Mouse (Mus musculus) liver, postnatal 0 days (tissue): ENCODE data around the gene Sipa1l2. TPM values are rescaled to one million over a fixed set of nuclear protein-coding genes. Genes with fewer than 3 reads are reported as not detected.
A peak's percentile ranks its signal among the peaks of the same experiment; 100 is the strongest.

Experiments
- ATAC-seq: fragments of 200-750 bp; cut with Nextera tagmentation; 2 replicates; pipeline ENCODE4 v1.8.0; 2017; ENCODE audit warnings: mild to moderate bottlenecking, moderate library complexity
- DNase-seq: peaks from one replicate; pipeline ENCODE4 v3.0.0-alpha.2; 2016
- H3K27ac ChIP-seq: fragments of 300-500 bp; sonication (generic); 2 replicates; pipeline ENCODE4 v1.5.1; 2014; ENCODE audit warnings: antibody characterized with exemption, moderate library complexity, mild to moderate bottlenecking, low read depth
- H3K27me3 ChIP-seq: fragments of 300-500 bp; sonication (generic); 2 replicates; pipeline ENCODE4 v1.6.1; 2014; ENCODE audit warnings: low read length, control low read depth, mixed read lengths; ENCODE audit not compliant: insufficient read depth
- H3K36me3 ChIP-seq: fragments of 300-500 bp; sonication (generic); replicated peaks from 2 replicates; pipeline ENCODE4 v1.6.1; 2014; ENCODE audit warnings: mild to moderate bottlenecking, control low read depth, low read length, moderate library complexity, mixed read lengths; ENCODE audit not compliant: insufficient read depth
- H3K4me1 ChIP-seq: fragments of 300-500 bp; sonication (generic); 2 replicates; pipeline ENCODE4 v1.6.1; 2014; ENCODE audit warnings: antibody characterized with exemption, mild to moderate bottlenecking, control low read depth; ENCODE audit not compliant: insufficient read depth
- H3K4me2 ChIP-seq: fragments of 300-500 bp; sonication (generic); 2 replicates; pipeline ENCODE4 v1.6.1; 2014; ENCODE audit warnings: low read depth, mild to moderate bottlenecking, low read length, moderate library complexity, mixed read lengths
- H3K4me3 ChIP-seq: fragments of 300-500 bp; sonication (generic); 2 replicates; pipeline ENCODE4 v1.5.1; 2014; ENCODE audit warnings: low read depth, low read length
- H3K9ac ChIP-seq: fragments of 300-500 bp; sonication (generic); replicated peaks from 2 replicates; pipeline ENCODE4 v1.6.1; 2014; ENCODE audit warnings: mild to moderate bottlenecking, moderate library complexity
- H3K9me3 ChIP-seq: fragments of 300-500 bp; sonication (generic); 2 replicates; pipeline ENCODE4 v1.6.1; 2016; ENCODE audit warnings: mild to moderate bottlenecking, control low read depth, low read length, mixed read lengths
- CTCF ChIP-seq: sonication (generic); IDR thresholded peaks from 2 replicates; pipeline ENCODE4 v1.5.1; 2016; ENCODE audit warnings: antibody characterized with exemption, low read depth
- EP300 ChIP-seq: IDR thresholded peaks from 2 replicates; pipeline ENCODE4 v1.6.1; 2016; ENCODE audit warnings: antibody characterized with exemption, low read depth, mild to moderate bottlenecking
- WGBS: fragments of 180-500 bp; shearing (Covaris S2); extraction: QIAGEN DNeasy Blood & Tissue Kit; methylation state at CpG from one replicate; pipeline ENCODE4 v1.1.7; 2014; ENCODE audit not compliant: insufficient replicate concordance; 5-methylcytosine and 5-hydroxymethylcytosine counted together
- polyA plus RNA-seq: library from polyadenylated mRNA; unstranded; fragments of >200 nt; fragmentation: Nextera tagmentation; extraction: Ambion mirVana; gene quantifications from 2 replicates; pipeline ENCODE4 v1.2.1, GENCODE M21; 2015

The Sipa1l2 gene
- polyA plus RNA-seq, 1 experiment from 2014 or later: 0.47 TPM

GRCm38 (mm10) chr8:125428979-125429690 is 140.5 kb downstream of the Sipa1l2 start:
- Histone ChIP-seq H3K4me1 (no peaks in the 10 kb centered on the region), H3K4me2 (no peak overlapping the region), H3K9ac (no peak overlapping the region), H3K27ac (no peak overlapping the region), H3K36me3 (0 out of 2 replicates have a peak, but pooled peaks cover 2% of the 10 kb centered on the region), H3K9me3 (no peaks in the 10 kb centered on the region), H3K27me3 (no peaks in the 10 kb centered on the region), H3K4me3 (no peak overlapping the region)
- TF ChIP-seq EP300: no peak
- no peak for TF ChIP-seq CTCF
- ATAC-seq (no peak), DNase-seq (no peak)
- 70% methylated on average over 8 of the region's 8 CpGs for WGBS

GRCm38 (mm10) chr8:125423861-125424260 is 145.7 kb downstream of the Sipa1l2 start:
- Histone ChIP-seq H3K4me3 (no peak overlapping the region), H3K27ac (no peak overlapping the region), H3K4me2 (no peak overlapping the region), H3K9ac (no peak overlapping the region), H3K9me3 (no peaks in the 10 kb centered on the region), H3K36me3 (no peaks in the 10 kb centered on the region), H3K27me3 (no peaks in the 10 kb centered on the region), H3K4me1 (no peaks in the 10 kb centered on the region)
- ATAC-seq (no peak), DNase-seq (no peak)
- WGBS: 68% methylated on average over 10 of the region's 10 CpGs
- no peak for TF ChIP-seq EP300
- no peak for TF ChIP-seq CTCF

- Histone ChIP-seq H3K4me1 (no peaks in the 10 kb centered on the region), H3K27ac (no peak overlapping the region), H3K4me2 (no peak overlapping the region), H3K4me3 (no peak overlapping the region), H3K27me3 (no peaks in the 10 kb centered on the region), H3K9me3 (no peaks in the 10 kb centered on the region), H3K9ac (no peak overlapping the region), H3K36me3 (no peaks in the 10 kb centered on the region)
- TF ChIP-seq EP300 (no peak), CTCF (no peak)
- no peak for DNase-seq
- ATAC-seq: no peak
- 86% methylated on average over 14 of the region's 14 CpGs for WGBS
These were observed 150.3 kb downstream of the Sipa1l2 start for GRCm38 (mm10) chr8:125419202-125419830.

- H3K4me1 ChIP-seq: no peaks in the 10 kb centered on the region
- no peaks in the 10 kb centered on the region for H3K27me3 ChIP-seq
- no peaks in the 10 kb centered on the region for H3K36me3 ChIP-seq
- no peaks in the 10 kb centered on the region for H3K9me3 ChIP-seq
- no peak overlapping the region for H3K4me3 ChIP-seq
- TF ChIP-seq CTCF (no peak), EP300 (no peak)
- no peak overlapping the region for H3K4me2 ChIP-seq
- H3K27ac ChIP-seq: no peak overlapping the region
- WGBS: 49% methylated on average over 6 of the region's 6 CpGs
- peak; percentile 67; the same call in 1 of the 2 replicates for ATAC-seq
- DNase-seq: peak; percentile 42
- no peak overlapping the region for H3K9ac ChIP-seq
These were observed 153.5 kb downstream of the Sipa1l2 start for GRCm38 (mm10) chr8:125416146-125416545.

- Histone ChIP-seq H3K36me3 (no peaks in the 10 kb centered on the region), H3K9ac (no peak overlapping the region), H3K27me3 (no peaks in the 10 kb centered on the region), H3K9me3 (no peaks in the 10 kb centered on the region), H3K4me3 (no peak overlapping the region), H3K27ac (no peak overlapping the region), H3K4me1 (no peaks in the 10 kb centered on the region), H3K4me2 (no peak overlapping the region)
- TF ChIP-seq EP300: no peak
- TF ChIP-seq CTCF: no peak
- WGBS: 76% methylated on average over 8 of the region's 8 CpGs
- DNase-seq (no peak), ATAC-seq (no peak)
These were observed 155.0 kb downstream of the Sipa1l2 start for GRCm38 (mm10) chr8:125414651-125415050.

GRCm38 (mm10) chr8:125413001-125413909 is 156.4 kb downstream of the Sipa1l2 start:
- no peak for TF ChIP-seq EP300
- TF ChIP-seq CTCF: no peak
- 39% methylated on average over 13 of the region's 13 CpGs for WGBS
- Histone ChIP-seq H3K4me2 (no peak overlapping the region), H3K4me1 (no peaks in the 10 kb centered on the region), H3K9ac (no peak overlapping the region), H3K27me3 (no peaks in the 10 kb centered on the region), H3K4me3 (no peak overlapping the region), H3K9me3 (no peaks in the 10 kb centered on the region), H3K27ac (no peak overlapping the region), H3K36me3 (no peaks in the 10 kb centered on the region)
- no peak for DNase-seq
- ATAC-seq: no peak
